Mouse (Mus musculus): ENCODE results near the gene Slc38a6.
A peak's percentile ranks its signal among the peaks of the same experiment; 100 is the strongest.

The Slc38a6 gene

GRCm38 (mm10) chr12:73357311-73357710 lies 70.7 kb downstream of the Slc38a6 start:
- DNase-seq (ENCODE audit: low read depth): no peak

DNA sequence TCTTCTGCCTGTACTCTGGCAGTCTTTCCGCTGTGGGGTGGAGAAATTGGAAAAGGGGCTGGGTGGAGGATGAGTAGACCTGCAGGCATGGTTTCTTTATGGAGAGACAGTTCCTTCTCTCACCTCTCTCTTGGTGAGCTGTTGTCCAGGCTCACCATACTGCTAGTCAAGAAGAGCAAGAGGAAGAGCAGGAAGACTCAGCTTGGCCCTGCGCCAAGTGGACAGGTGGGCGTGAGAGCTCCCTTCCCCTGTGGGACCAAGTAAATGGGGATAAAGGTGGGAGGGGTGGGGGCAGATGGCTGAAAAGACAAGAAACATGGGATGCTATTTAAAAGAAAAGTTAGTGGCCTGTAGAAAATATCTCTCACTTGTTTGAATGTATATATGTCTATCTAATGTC lies 71.2 kb downstream of the Slc38a6 start:
- no peak for DNase-seq (ENCODE audit: low read depth)

DNA sequence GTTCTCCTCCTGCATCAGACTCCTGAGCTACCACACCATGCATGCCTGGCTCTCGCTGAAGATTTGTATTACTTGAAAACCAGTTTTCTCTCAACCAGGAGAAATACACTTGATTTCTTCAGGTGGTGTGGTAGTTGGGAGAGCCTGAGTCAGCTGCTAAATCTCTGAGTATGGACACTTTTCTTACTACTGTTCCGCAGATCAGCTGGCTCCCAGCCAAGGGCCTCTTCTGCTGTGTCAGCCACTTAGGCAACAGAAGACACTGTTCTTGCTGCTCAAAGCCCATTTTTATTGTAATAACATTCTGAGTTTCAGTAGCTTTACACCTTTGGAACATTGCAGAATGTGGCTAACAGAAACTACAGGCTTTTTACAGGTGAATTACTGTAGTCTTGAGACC lies 72.1 kb downstream of the Slc38a6 start:
- DNase-seq (ENCODE audit: low read depth): no peak

DNA sequence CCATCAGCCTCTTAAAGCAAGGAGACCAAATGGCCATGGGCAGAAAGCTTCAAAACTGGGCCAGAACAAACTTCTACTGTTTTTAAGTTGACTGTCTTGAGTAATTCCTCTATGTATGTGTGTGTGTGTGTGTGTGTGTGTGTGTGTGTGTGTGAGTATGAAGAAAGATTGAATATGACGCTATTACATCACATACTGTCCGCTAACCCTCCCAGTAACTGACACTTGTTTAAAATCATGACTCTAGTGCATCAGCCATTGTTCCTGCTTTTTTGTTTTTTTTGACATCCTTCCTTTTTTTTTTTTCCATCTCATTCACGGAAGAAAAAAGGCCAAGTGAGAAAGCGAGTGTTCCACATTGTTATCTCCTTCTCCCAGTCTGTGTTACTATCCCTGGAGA lies 72.9 kb downstream of the Slc38a6 start:
- DNase-seq (ENCODE audit: low read depth): no peak

GRCm38 (mm10) chr12:73361201-73361600 lies 74.6 kb downstream of the Slc38a6 start:
- DNase-seq (ENCODE audit: low read depth): no peak

GRCm38 (mm10) chr12:73363401-73363800 lies 76.8 kb downstream of the Slc38a6 start:
- DNase-seq (ENCODE audit: low read depth): no peak

DNA sequence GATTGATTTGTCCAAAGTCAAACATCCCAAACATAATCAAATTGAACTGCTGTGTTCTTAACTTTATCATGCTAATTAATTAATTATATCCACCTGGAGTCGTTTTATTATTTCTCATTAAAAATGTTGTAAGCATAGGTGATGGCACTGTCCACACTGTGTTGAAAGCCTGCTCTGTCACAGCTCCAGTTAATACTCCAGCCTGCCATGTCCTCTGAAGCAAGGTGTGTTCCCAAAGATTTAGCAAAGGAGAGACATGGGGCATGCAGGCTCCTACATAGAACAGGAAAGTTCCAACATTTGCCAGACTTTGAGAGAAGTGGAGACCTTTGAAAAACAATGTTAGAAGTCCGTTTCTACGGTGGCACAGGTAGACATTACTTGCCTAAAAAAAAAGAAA lies 77.4 kb downstream of the Slc38a6 start:
- no peak for DNase-seq (ENCODE audit: low read depth)

DNA sequence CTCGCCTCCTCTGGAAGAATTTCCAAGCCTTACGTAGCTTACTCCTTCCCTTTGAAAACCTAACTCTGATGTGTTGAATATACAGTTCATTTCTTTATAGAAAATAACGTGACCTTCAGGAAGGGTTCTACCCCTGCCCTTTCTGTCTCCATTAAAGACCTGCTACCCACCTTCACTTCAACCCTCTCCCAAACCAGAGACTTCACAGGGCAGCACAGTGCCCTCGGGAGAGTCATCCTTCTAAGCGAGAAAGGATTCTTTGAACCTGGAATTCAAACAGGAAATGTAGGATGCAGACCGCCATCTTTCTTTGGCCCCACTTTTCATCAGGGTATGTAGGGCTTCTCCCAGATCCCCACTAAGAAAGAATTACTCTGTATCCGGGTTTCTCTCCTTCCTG lies 80.0 kb downstream of the Slc38a6 start:
- DNase-seq (ENCODE audit: low read depth): no peak

DNA sequence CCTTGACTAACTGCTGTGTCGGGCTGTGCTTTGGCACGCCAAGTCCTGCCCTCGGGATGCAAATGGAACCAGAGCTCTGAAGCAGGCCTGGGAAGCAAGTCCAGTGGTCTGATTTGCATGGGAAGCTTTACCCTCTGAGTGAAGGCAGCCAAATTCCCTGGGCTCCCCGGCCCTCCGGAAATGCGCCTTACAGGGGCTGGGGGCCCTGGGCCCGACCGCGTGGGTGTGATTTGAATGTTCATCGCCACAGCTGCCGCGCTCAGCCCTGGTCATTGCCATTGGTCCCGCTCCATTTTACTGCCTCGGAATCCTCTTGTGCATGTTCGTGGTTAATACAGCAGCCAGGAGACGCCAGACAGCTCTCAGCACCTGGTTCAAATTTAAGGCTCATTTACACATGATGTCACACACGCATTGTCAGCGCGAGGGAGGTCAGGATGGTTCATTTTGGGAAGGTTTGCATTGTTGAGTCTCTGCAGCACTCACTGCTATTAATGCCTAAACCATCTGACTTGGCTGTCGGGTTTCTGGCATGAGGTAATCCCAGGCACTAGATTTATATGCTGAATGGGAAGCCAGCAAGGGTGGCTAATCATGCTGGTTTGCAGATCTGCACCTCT lies 81.0 kb downstream of the Slc38a6 start:
- no peak for DNase-seq (ENCODE audit: low read depth)

GRCm38 (mm10) chr12:73368868-73369608 lies 82.5 kb downstream of the Slc38a6 start:
- no peak for DNase-seq (ENCODE audit: low read depth)

DNA sequence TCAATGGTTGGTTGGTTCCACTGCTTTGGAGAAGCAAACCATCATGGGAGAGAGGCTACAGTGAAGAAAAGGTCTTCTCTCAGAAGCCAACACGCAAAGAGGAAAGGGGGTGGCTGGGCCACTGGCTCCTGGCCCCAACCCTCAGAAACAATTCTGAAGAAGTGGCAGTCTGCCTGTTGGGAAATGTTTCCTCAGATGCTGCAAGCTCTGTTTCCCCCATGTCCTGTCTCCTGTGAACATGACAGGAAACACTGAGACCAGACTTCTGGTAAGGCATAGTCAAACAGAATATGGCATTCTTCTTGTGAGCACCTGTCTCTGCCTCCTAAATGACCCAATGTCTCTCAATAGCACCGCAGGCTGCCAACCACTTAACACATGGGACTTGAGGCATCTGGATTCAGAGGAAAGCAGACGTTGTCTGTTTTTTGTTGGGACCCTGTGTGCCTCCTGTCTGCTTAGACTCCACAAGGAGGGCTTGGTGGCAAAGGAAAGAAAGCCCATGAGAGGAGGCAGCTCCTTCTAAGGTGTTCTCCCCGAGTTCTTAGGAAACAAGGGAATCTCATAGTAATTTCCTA lies 83.9 kb downstream of the Slc38a6 start:
- no peak for DNase-seq (ENCODE audit: low read depth)

- DNase-seq (ENCODE audit: low read depth): no peak
Observed at GRCm38 (mm10) chr12:73371132-73371531, 84.6 kb downstream of the Slc38a6 start.

DNA sequence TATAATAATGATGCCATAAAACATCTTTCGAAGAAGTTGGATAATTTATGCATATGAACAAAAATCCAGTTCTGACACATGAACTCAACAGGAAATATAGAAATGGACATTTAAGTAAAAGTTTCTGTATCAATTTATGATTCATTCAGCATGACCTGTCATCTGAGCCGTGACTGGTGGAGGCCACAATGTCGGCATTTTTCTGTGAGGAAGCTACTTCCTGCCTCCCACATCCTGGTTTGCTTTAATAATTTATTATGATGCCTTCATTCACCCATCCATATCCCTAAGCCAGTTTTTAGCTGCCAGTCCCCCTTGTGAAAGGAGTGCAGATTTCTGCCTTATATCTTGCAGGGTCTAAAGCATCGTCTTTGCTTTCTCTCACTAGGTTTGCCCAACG lies 91.4 kb downstream of the Slc38a6 start:
- DNase-seq (ENCODE audit: low read depth): no peak

DNA sequence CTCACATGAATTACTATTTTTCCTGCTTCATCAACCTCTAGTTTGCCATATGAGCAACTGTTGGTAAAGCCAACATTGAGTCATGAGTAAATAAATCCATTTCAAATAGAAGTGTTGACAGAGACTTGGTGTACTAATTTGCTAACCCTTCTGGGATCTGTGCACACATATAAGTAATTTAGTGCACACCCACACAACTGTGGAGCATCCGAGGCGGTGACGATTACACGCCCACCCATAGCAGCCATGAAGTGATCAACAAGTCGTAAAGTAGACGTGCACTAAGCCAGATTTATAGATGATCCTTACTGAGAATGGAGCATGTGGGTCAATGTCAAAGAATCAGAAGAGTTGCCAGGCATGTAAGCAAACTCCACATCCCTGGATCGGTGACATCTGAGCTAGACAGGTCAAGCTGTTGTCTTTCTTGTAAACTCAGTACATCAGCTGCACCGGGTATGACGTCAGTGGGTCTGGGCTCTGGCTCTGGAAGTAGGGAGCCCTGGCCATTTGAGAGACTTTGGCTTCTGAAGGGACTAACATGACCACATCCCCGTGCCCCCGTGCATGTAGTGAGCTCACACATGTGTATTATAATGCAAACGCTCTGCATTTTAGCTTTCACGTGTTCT lies 92.3 kb downstream of the Slc38a6 start:
- DNase-seq (ENCODE audit: low read depth): no peak

DNA sequence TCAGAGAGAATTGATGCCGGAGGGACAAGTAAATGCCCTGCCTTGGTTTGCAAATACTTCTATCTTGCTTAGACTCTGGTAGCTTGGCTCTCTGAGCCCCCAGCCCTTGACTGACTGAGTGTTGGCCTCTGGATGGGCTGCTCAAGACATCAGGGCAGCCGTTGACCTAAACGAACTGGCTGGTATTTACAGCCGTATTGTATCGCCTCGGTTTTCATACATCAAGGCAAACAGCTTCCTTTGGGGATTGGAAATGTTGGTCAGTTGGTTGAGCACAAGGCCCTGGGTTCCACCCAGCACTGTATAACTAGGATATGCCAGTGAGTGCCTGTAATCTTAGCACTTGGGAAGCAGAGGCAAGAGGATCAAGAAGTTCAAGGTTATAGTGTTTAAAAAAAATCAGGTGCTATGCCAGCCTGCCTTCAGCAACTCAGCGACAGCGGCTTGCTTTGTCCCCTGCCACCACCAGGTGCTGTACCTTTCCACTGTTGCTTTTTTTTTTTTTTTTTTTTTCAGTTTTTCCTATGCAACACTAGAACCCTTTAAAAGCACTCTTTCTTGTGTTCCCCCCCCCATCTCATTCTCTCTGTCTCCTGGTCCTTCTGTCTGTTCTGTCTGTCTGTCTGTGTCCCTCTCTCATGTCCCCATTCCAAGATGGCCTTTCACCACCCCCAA lies 94.2 kb downstream of the Slc38a6 start:
- peak; percentile 30 for DNase-seq (ENCODE audit: low read depth)

GRCm38 (mm10) chr12:73381452-73381851 lies 94.9 kb downstream of the Slc38a6 start:
- no peak for DNase-seq (ENCODE audit: low read depth)

DNA sequence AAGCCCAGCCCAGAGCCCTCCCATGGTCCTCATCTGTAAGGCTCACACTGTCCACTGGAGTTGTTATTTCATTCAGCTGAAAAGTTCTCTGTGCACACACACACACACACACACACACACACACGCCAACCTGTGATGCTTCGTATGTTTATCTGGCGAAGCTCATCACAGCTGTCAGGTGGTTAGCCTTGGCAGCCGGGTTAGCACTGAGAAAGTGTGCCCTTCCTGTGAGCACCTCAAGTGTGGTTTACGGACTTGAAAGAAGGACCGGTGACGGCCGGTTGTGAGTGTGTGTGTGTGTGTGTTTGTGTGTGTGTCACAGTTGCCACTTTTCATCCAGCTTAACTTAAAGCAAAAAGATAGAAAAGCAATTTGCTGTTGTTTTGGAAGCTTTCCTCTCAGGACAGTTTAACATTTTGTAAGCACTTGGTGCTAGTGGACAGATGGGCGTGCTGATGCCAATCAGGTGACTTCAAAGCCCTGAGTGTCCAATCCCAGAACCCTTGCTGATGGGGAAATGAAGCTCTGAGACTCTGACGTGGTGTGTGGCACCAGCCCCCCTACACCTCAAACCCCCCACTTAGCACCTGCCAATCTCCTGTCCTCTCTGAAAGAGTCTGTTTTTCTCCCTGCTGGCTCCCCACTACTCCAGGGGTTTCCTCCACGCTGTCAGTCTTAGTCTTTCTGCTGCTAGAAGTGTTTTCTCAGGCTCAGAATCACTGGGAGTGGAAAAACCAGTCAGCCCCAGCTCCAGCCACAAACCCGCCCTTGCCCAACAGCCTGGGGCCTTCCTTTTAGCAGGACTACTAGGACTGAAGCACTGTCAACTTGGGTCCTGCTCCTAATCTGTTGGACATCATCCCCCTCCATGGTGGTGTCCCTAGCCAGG lies 96.0 kb downstream of the Slc38a6 start:
- peak; percentile 85 for DNase-seq (ENCODE audit: low read depth)

- peak; percentile 16 for DNase-seq (ENCODE audit: low read depth)
Observed at GRCm38 (mm10) chr12:73383179-73383510, 96.6 kb downstream of the Slc38a6 start.

DNA sequence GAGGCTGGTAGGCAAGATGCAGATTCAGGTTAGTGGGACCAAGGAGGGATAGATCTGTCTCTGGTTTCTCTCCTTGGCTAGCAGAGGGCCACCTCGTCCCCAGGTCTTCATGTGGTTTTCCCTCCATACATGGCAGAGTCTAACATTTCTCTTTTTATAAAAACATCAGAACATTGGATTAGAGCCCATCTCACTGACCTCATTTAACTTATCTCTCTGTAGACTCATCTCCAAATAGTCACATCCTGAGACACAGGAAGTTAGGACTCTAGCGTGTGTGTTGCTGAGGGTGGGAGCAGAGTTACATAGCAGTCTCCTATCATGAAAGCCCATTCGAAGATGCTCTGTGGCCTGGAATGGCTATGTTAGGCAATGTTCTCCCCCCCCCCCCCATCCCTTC lies 97.3 kb downstream of the Slc38a6 start:
- DNase-seq (ENCODE audit: low read depth): peak; percentile 54

- no peak for DNase-seq (ENCODE audit: low read depth)
Observed at GRCm38 (mm10) chr12:73384747-73385146, 98.2 kb downstream of the Slc38a6 start.

- DNase-seq (ENCODE audit: low read depth): no peak
Observed at GRCm38 (mm10) chr12:73392507-73392906, 105.9 kb downstream of the Slc38a6 start.

GRCm38 (mm10) chr12:73393018-73393417 lies 106.4 kb downstream of the Slc38a6 start:
- DNase-seq (ENCODE audit: low read depth): no peak
